Mouse (Mus musculus): ENCODE data around the gene Pip5k1b. TPM values are rescaled to one million over a fixed set of nuclear protein-coding genes. Genes with fewer than 3 reads are reported as not detected.

Gene Pip5k1b
- polyA plus RNA-seq, 1 experiment, result 36.3 TPM

DNA sequence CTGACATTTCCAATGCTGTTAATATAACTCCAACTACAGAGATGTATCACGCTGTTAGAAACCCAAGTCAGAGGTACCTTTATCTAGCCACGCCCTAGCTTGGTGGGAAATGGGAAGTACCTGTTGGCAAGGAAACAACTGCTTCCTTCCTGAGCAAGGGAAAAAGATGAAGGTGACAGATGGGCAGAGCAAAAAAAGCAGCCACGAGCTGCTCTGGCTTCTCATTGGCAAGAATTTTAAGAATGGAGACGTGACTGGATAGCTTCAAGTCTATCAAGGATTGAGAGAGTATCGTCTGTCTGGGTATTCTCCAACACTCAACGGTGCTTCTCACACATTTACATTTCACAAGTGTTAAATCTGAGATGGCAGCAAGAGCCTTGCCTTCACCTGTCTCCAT, 80.4 kb downstream of the Pip5k1b start:
- Histone ChIP-seq H3K27ac (ENCODE audit: insufficient read depth, low read length) (no peak overlapping the region), H3K27me3 (ENCODE audit: control insufficient read depth, insufficient read depth, low read length) (no peaks in the 10 kb centered on the region), H3K4me3 (replicated peaks; ENCODE audit: insufficient read depth, low read depth, low read length) (no peak overlapping the region), H3K4me1 (ENCODE audit: control insufficient read depth, insufficient read depth, low read length) (peaks cover 4% of the 10 kb centered on the region; the same call in 1 of the 2 replicates)
- TF ChIP-seq POLR2A (IDR thresholded peaks at IDR 0.05; ENCODE audit: borderline replicate concordance, insufficient read depth, low read length) (no peak), CTCF (IDR thresholded peaks at IDR 0.05; ENCODE audit: borderline replicate concordance, insufficient read depth, low read depth, low read length) (no peak)
- WGBS, result 9% methylated on average over 6 of the region's 6 CpGs
- DNase-seq, result peak in 1 of 2 experiments; percentile 58

DNA sequence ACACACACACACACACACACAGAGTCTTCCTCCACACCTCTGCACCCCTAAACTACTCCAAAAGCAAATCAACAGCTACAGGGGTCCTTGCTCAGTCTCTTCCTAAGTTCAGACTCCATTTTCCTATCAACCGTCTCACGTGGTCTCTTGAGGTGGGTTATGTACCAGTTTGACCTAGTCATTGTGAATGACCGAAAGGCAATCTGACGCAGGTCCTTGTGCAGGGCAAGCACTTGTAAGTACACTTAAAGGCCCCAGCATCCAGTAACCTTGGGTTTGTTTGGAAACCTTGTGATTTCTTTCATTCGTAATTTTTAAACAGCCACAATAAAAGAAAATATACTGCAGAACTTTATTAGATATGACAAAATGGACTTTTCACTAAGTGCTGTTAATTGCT, 83.2 kb downstream of the Pip5k1b start:
- Histone ChIP-seq H3K4me1 (ENCODE audit: control insufficient read depth, insufficient read depth, low read length) (peaks cover 4% of the 10 kb centered on the region; the same call in 1 of the 2 replicates), H3K4me3 (replicated peaks; ENCODE audit: insufficient read depth, low read depth, low read length) (no peak overlapping the region), H3K27ac (ENCODE audit: insufficient read depth, low read length) (no peak overlapping the region), H3K27me3 (ENCODE audit: control insufficient read depth, insufficient read depth, low read length) (no peaks in the 10 kb centered on the region)
- no peak for DNase-seq
- 92% methylated on average over 5 of the region's 5 CpGs for WGBS
- TF ChIP-seq POLR2A (IDR thresholded peaks at IDR 0.05; ENCODE audit: borderline replicate concordance, insufficient read depth, low read length) (no peak), CTCF (IDR thresholded peaks at IDR 0.05; ENCODE audit: borderline replicate concordance, insufficient read depth, low read depth, low read length) (no peak)

DNA sequence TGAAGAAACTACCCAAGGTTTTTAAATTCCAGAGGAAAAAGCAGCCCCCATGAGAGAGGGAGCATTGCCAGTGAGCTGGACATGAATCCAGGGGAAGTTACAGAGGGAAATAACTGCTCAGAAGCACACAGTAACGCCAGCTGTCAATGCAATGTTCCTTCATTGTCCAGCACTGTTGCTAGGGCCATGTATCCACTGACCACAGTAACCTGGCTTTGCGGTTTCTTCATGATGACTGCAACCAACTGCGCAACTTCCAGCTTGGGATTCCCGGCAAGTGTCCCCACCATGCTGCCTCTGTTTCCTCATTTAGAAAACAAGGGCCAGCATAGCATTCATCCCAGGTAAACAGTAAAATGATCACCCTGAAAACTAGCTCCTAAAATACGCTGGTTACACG, 84.1 kb downstream of the Pip5k1b start:
- no peak for DNase-seq
- Histone ChIP-seq H3K27me3 (ENCODE audit: control insufficient read depth, insufficient read depth, low read length) (no peaks in the 10 kb centered on the region), H3K4me3 (replicated peaks; ENCODE audit: insufficient read depth, low read depth, low read length) (no peak overlapping the region), H3K27ac (ENCODE audit: insufficient read depth, low read length) (no peak overlapping the region), H3K4me1 (ENCODE audit: control insufficient read depth, insufficient read depth, low read length) (peaks cover 4% of the 10 kb centered on the region; the same call in 1 of the 2 replicates)
- TF ChIP-seq POLR2A (IDR thresholded peaks at IDR 0.05; ENCODE audit: borderline replicate concordance, insufficient read depth, low read length) (no peak), CTCF (IDR thresholded peaks at IDR 0.05; ENCODE audit: borderline replicate concordance, insufficient read depth, low read depth, low read length) (no peak)
- 89% methylated on average over 6 of the region's 6 CpGs for WGBS

DNA sequence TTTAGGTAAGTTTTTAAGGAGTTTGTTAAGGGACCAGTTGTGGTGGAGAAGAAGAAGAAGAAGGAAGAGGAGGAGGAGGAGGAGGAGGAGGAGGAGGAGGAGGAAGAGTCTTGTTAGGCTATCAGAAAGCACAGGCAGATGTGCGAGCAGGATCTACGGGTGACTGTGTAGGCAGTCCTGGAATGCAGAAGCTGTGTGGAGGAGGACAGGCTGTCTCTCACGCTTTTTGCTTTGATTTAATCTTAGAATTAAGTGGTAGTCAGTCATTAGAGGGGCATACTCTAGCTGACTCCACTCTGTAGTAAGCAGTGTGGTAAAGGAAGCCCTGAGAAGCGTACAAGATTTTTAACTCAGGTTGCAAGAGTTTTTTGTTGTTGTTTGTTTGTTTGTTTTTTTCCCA, 86.5 kb downstream of the Pip5k1b start:
- Histone ChIP-seq H3K27ac (ENCODE audit: insufficient read depth, low read length) (no peak overlapping the region), H3K4me1 (ENCODE audit: control insufficient read depth, insufficient read depth, low read length) (no peaks in the 10 kb centered on the region), H3K27me3 (ENCODE audit: control insufficient read depth, insufficient read depth, low read length) (no peaks in the 10 kb centered on the region), H3K4me3 (replicated peaks; ENCODE audit: insufficient read depth, low read depth, low read length) (no peak overlapping the region)
- DNase-seq, result no peak
- WGBS, result 76% methylated on average over 4 of the region's 4 CpGs
- no peak for TF ChIP-seq CTCF (IDR thresholded peaks at IDR 0.05; ENCODE audit: borderline replicate concordance, insufficient read depth, low read depth, low read length)
- no peak for TF ChIP-seq POLR2A (IDR thresholded peaks at IDR 0.05; ENCODE audit: borderline replicate concordance, insufficient read depth, low read length)

DNA sequence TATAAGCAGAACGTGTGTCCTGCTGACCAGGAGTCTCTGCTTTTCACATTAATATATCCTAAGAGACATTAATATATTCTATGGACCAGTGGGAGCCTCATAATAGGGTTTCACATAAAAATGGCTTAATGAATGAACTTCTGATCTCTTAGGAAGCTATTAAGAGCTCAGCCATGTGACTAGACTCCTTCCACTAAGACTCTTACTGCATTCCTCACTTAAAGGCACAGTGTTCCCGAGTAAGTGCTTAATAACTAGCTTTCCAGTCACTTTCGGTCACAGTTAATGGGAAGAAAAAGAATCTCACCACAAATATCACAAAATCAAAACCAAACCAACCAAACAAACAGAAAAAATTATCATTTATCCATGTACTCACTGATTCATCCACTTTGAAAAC, 87.1 kb downstream of the Pip5k1b start:
- DNase-seq, result no peak
- Histone ChIP-seq H3K27ac (ENCODE audit: insufficient read depth, low read length) (no peak overlapping the region), H3K27me3 (ENCODE audit: control insufficient read depth, insufficient read depth, low read length) (no peaks in the 10 kb centered on the region), H3K4me3 (replicated peaks; ENCODE audit: insufficient read depth, low read depth, low read length) (no peak overlapping the region), H3K4me1 (ENCODE audit: control insufficient read depth, insufficient read depth, low read length) (no peaks in the 10 kb centered on the region)
- 82% methylated on average over 3 of the region's 3 CpGs for WGBS
- TF ChIP-seq POLR2A (IDR thresholded peaks at IDR 0.05; ENCODE audit: borderline replicate concordance, insufficient read depth, low read length) (no peak), CTCF (IDR thresholded peaks at IDR 0.05; ENCODE audit: borderline replicate concordance, insufficient read depth, low read depth, low read length) (no peak)

DNA sequence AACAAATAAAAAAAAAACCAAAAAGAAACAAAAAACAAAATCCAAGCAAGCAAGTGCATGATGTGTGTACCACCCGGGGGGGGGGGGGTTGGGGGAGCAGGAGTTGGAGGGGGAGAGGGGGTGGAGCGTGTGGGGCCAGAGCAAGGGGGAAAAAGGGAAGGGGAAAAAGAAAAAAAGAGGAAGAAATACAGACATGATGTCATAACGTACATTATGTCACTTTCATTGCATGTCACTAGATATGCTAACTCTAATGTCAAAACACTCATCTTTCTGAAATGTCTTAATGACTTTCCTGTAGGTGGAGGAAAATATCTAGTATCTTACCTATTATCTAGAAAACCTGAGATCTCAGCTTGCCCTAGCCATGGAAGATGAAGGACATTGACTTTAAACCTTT, 92.7 kb downstream of the Pip5k1b start:
- 79% methylated on average over 3 of the region's 3 CpGs for WGBS
- H3K4me3 ChIP-seq (replicated peaks; ENCODE audit: insufficient read depth, low read depth, low read length), result no peak overlapping the region
- no peak for DNase-seq
- TF ChIP-seq POLR2A (IDR thresholded peaks at IDR 0.05; ENCODE audit: borderline replicate concordance, insufficient read depth, low read length) (no peak), CTCF (IDR thresholded peaks at IDR 0.05; ENCODE audit: borderline replicate concordance, insufficient read depth, low read depth, low read length) (no peak)
- no peaks in the 10 kb centered on the region for H3K27me3 ChIP-seq (ENCODE audit: control insufficient read depth, insufficient read depth, low read length)
- no peaks in the 10 kb centered on the region for H3K4me1 ChIP-seq (ENCODE audit: control insufficient read depth, insufficient read depth, low read length)
- H3K27ac ChIP-seq (ENCODE audit: insufficient read depth, low read length), result no peak overlapping the region

DNA sequence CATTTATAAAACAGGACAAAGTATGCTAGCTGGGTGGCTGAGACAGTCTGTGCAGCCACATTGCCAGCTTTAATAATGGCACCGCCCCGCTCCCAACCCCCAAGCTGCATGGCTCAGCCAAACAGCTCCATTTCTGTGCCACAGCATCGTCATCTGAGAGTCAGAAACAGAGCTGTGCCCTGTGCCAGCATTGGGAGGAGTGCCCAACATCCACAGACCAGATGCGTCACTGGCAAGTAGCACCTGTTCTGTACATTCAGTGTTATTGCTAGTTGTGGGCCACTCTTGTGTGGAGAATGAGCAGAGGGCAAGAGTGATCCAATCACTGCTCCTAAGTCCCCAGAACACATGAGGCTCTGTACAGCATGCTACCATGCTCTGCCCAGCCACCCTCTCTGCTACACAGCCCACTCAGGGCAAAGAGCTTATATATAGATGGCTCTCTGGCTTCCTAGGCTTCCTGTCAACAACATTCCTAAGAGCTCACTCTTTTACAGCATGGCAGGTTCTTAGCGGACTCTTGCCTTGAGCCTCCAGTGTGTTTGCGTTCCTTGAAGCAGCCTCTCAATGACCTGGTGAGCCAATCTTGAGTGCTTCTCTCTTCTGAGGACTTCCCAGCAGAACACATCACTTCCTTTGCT, 99.0 kb downstream of the Pip5k1b start:
- H3K4me1 ChIP-seq (ENCODE audit: control insufficient read depth, insufficient read depth, low read length), result peaks cover 23% of the 10 kb centered on the region
- H3K4me3 ChIP-seq (replicated peaks; ENCODE audit: insufficient read depth, low read depth, low read length), result no peak overlapping the region
- TF ChIP-seq CTCF (IDR thresholded peaks at IDR 0.05; ENCODE audit: borderline replicate concordance, insufficient read depth, low read depth, low read length) (no peak), POLR2A (IDR thresholded peaks at IDR 0.05; ENCODE audit: borderline replicate concordance, insufficient read depth, low read length) (no peak)
- peak; percentile 38 to 53 for DNase-seq
- H3K27ac ChIP-seq (ENCODE audit: insufficient read depth, low read length), result no peak overlapping the region
- WGBS, result 45% methylated on average over 6 of the region's 6 CpGs
- H3K27me3 ChIP-seq (ENCODE audit: control insufficient read depth, insufficient read depth, low read length), result no peaks in the 10 kb centered on the region

DNA sequence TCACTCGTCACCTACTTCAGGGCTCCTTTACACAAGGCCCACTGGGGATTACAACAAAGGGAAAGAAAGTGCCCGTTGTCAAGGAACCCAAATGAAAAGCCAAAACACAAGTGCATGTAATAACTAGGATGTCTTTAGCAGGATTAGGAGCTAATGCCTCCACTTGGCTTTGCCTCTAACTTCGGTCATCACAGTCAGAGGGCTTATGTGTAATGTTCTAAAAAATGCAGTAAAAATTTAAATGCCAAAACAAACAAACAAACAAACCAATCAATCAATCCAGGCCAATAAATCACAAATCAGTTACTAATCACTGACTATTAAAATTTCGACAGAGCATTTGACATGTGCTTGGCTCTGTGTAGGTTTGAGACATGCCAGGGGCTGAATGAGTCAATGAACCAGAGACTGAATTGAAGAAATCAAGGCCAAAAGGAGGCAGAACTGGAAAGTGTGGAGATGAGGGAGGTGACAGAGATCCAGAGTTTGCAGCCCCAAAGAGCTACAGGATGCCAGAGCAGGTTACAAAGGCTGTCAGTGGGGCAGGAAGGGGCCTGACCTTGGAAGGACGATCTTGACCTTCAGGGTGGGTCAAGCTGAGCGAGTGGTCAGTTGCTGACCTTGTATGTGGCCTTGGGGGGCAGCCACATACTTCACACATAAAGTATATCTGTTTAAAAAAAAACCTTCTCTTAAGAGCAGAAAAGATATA, 100.3 kb downstream of the Pip5k1b start:
- H3K27ac ChIP-seq (ENCODE audit: insufficient read depth, low read length), result no peak overlapping the region
- TF ChIP-seq POLR2A (IDR thresholded peaks at IDR 0.05; ENCODE audit: borderline replicate concordance, insufficient read depth, low read length), result no peak
- TF ChIP-seq CTCF (IDR thresholded peaks at IDR 0.05; ENCODE audit: borderline replicate concordance, insufficient read depth, low read depth, low read length), result no peak
- 73% methylated on average over 6 of the region's 6 CpGs for WGBS
- no peak overlapping the region for H3K4me3 ChIP-seq (replicated peaks; ENCODE audit: insufficient read depth, low read depth, low read length)
- no peak for DNase-seq
- no peaks in the 10 kb centered on the region for H3K27me3 ChIP-seq (ENCODE audit: control insufficient read depth, insufficient read depth, low read length)
- peaks cover 27% of the 10 kb centered on the region for H3K4me1 ChIP-seq (ENCODE audit: control insufficient read depth, insufficient read depth, low read length)

Data from cerebellum, adult 2 months (tissue).